Mouse (Mus musculus): ENCODE measurements at regions not wholly inside any gene's neighbourhood (a gene's known extent, or its start where the extent isn't known, plus 50 kb on each side); places are given as distances from the start of the nearest gene placed in this dataset.

DNA sequence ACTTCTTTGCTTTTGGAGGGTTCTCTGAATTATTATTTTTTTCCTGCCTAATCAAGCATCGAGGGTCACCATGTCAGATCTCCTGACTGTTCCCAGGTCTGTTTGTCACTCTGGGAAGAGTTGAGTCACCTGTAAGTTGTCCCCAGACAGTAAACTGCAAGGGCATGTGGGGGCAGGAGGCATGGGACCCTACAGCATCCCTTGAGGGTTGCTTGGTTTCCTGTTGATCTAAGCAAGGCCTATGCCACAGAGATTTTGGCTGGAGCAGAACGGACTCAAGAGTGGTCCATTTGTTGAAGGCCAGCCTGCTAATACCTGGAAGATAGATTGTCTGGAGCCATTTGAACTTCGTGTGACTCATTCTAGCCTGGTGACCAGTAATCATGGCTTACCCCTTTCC is 199.7 kb downstream of the Foxo1 start:
- Histone ChIP-seq H3K27me3 (ENCODE audit: control insufficient read depth, insufficient read depth, low read length) (no peaks in the 10 kb centered on the region), H3K4me3 (ENCODE audit: low read depth, low read length) (no peak overlapping the region), H3K36me3 (replicated peaks; ENCODE audit: control insufficient read depth, insufficient read depth, low read length) (no peaks in the 10 kb centered on the region), H3K4me1 (ENCODE audit: control insufficient read depth, insufficient read depth) (no peaks in the 10 kb centered on the region), H3K9ac (replicated peaks; ENCODE audit: low read depth, low read length) (no peak overlapping the region), H3K27ac (ENCODE audit: low read depth) (no peak overlapping the region), H3K4me2 (ENCODE audit: low read depth, low read length) (no peak overlapping the region), H3K9me3 (replicated peaks; ENCODE audit: control insufficient read depth, low read length) (peaks cover 14% of the 10 kb centered on the region)
- DNase-seq (ENCODE audit: low spot score) (no peak), ATAC-seq (ENCODE audit: insufficient read depth, low read depth) (no peak)
- no peak for TF ChIP-seq EP300 (IDR thresholded peaks at IDR 0.05; ENCODE audit: low read depth)
- TF ChIP-seq CTCF (IDR thresholded peaks at IDR 0.05; ENCODE audit: low read depth) = no peak
- WGBS = 63% methylated on average over 3 of the region's 3 CpGs

DNA sequence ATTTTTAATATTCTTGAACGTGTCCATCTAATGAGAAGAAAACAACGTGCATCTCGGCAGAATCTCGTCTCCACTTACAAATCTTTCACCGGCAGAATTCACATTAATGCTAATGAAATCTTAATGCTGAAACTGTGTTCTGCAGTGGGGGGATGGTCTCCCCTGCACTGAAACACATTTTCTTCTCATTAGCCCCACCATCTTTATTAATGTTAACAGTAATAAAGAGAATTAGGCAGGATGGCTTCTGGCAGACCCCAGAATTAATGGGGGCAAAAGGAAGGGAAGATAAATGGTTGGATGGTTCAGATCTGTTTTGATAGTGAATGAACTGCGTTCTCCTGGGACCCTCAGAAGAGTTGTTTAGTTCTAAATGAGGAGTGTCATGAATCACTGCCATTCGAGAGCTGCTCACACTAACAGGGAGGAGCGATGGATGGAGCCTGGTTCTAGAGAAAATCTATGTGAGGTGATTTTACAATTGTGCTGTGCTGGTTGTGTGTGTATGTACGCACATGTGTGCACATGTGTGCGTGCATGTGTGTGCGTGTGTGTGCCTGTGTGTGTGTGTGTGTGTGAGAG is 198.9 kb downstream of the Foxo1 start:
- no peak overlapping the region for H3K4me3 ChIP-seq (ENCODE audit: low read depth, low read length)
- no peaks in the 10 kb centered on the region for H3K4me1 ChIP-seq (ENCODE audit: control insufficient read depth, insufficient read depth)
- no peak overlapping the region for H3K9ac ChIP-seq (replicated peaks; ENCODE audit: low read depth, low read length)
- peaks cover 14% of the 10 kb centered on the region for H3K9me3 ChIP-seq (replicated peaks; ENCODE audit: control insufficient read depth, low read length)
- H3K27ac ChIP-seq (ENCODE audit: low read depth) = no peak overlapping the region
- TF ChIP-seq EP300 (IDR thresholded peaks at IDR 0.05; ENCODE audit: low read depth) (no peak), CTCF (IDR thresholded peaks at IDR 0.05; ENCODE audit: low read depth) (no peak)
- H3K36me3 ChIP-seq (replicated peaks; ENCODE audit: control insufficient read depth, insufficient read depth, low read length) = no peaks in the 10 kb centered on the region
- no peaks in the 10 kb centered on the region for H3K27me3 ChIP-seq (ENCODE audit: control insufficient read depth, insufficient read depth, low read length)
- WGBS = 77% methylated on average over 11 of the region's 11 CpGs
- no peak for DNase-seq (ENCODE audit: low spot score)
- no peak overlapping the region for H3K4me2 ChIP-seq (ENCODE audit: low read depth, low read length)
- no peak for ATAC-seq (ENCODE audit: insufficient read depth, low read depth)

- Histone ChIP-seq H3K4me1 (ENCODE audit: control insufficient read depth, insufficient read depth) (no peaks in the 10 kb centered on the region), H3K4me2 (ENCODE audit: low read depth, low read length) (no peak overlapping the region), H3K9ac (replicated peaks; ENCODE audit: low read depth, low read length) (no peak overlapping the region), H3K27me3 (ENCODE audit: control insufficient read depth, insufficient read depth, low read length) (no peaks in the 10 kb centered on the region), H3K4me3 (ENCODE audit: low read depth, low read length) (no peak overlapping the region), H3K9me3 (replicated peaks; ENCODE audit: control insufficient read depth, low read length) (peaks cover 11% of the 10 kb centered on the region), H3K36me3 (replicated peaks; ENCODE audit: control insufficient read depth, insufficient read depth, low read length) (no peaks in the 10 kb centered on the region), H3K27ac (ENCODE audit: low read depth) (no peak overlapping the region)
- no peak for DNase-seq (ENCODE audit: low spot score)
- TF ChIP-seq CTCF (IDR thresholded peaks at IDR 0.05; ENCODE audit: low read depth) (no peak), EP300 (IDR thresholded peaks at IDR 0.05; ENCODE audit: low read depth) (no peak)
- WGBS = 72% methylated on average over 3 of the region's 3 CpGs
- ATAC-seq (ENCODE audit: insufficient read depth, low read depth) = no peak
These were observed 198.4 kb downstream of the Foxo1 start for GRCm38 (mm10) chr3:52466571-52466970.

GRCm38 (mm10) chr3:52463911-52464310 is 195.8 kb downstream of the Foxo1 start:
- Histone ChIP-seq H3K9ac (replicated peaks; ENCODE audit: low read depth, low read length) (no peak overlapping the region), H3K4me1 (ENCODE audit: control insufficient read depth, insufficient read depth) (no peaks in the 10 kb centered on the region), H3K4me2 (ENCODE audit: low read depth, low read length) (no peak overlapping the region), H3K27ac (ENCODE audit: low read depth) (no peak overlapping the region), H3K27me3 (ENCODE audit: control insufficient read depth, insufficient read depth, low read length) (no peaks in the 10 kb centered on the region), H3K4me3 (ENCODE audit: low read depth, low read length) (no peak overlapping the region), H3K36me3 (replicated peaks; ENCODE audit: control insufficient read depth, insufficient read depth, low read length) (no peaks in the 10 kb centered on the region), H3K9me3 (replicated peaks; ENCODE audit: control insufficient read depth, low read length) (no peaks in the 10 kb centered on the region)
- WGBS = 80% methylated on average over 7 of the region's 7 CpGs
- no peak for TF ChIP-seq EP300 (IDR thresholded peaks at IDR 0.05; ENCODE audit: low read depth)
- TF ChIP-seq CTCF (IDR thresholded peaks at IDR 0.05; ENCODE audit: low read depth) = no peak
- DNase-seq (ENCODE audit: low spot score) = no peak
- ATAC-seq (ENCODE audit: insufficient read depth, low read depth) = no peak

DNA sequence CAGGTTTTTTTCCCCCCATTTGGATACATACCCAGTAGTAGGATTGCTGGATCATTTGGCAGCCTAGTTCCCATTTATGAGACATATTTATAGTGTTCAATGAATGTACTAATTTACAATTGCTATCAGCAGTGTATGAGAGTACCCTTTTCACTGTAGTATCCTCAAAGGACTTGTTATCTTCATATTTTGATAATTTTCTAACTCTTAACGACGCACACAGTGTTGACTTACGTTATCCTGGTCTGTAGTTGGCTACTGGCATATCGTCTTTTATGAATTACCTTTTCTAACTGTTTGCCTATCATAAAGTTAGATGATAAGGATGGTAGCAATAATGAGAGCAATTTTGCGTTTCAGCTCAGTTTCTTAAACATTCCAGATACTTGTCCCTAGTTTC is 186.8 kb downstream of the Foxo1 start:
- no peaks in the 10 kb centered on the region for H3K9me3 ChIP-seq (replicated peaks; ENCODE audit: control insufficient read depth, low read length)
- 0 out of 2 replicates have a peak, but pooled peaks cover 4% of the 10 kb centered on the region for H3K4me1 ChIP-seq (ENCODE audit: control insufficient read depth, insufficient read depth)
- no peaks in the 10 kb centered on the region for H3K36me3 ChIP-seq (replicated peaks; ENCODE audit: control insufficient read depth, insufficient read depth, low read length)
- H3K4me3 ChIP-seq (ENCODE audit: low read depth, low read length) = no peak overlapping the region
- DNase-seq (ENCODE audit: low spot score) (no peak), ATAC-seq (ENCODE audit: insufficient read depth, low read depth) (no peak)
- TF ChIP-seq EP300 (IDR thresholded peaks at IDR 0.05; ENCODE audit: low read depth) = no peak
- TF ChIP-seq CTCF (IDR thresholded peaks at IDR 0.05; ENCODE audit: low read depth) = no peak
- H3K27me3 ChIP-seq (ENCODE audit: control insufficient read depth, insufficient read depth, low read length) = no peaks in the 10 kb centered on the region
- H3K4me2 ChIP-seq (ENCODE audit: low read depth, low read length) = no peak overlapping the region
- H3K9ac ChIP-seq (replicated peaks; ENCODE audit: low read depth, low read length) = no peak overlapping the region
- WGBS = 60% methylated on average over 5 of the region's 5 CpGs
- H3K27ac ChIP-seq (ENCODE audit: low read depth) = no peak overlapping the region

DNA sequence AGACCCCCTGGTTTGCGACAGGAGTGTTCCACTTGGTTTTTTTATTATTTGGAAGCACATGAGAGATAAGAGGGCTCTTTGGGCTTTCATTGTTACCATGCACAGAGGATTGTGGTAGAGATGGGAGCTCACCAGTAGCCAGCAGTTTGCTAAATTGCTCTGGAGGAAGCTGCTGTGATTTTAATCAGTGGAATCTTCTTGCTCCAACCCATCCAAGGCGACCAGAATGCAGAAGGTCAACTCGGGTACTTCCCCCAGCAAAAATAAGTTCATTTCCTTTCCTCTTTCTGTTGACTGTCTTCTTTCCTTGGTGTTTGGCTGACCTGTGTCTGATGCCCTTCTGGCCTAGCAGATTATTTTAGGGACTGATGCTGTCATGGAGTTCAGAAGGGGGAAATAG is 184.9 kb downstream of the Foxo1 start:
- Histone ChIP-seq H3K27ac (ENCODE audit: low read depth) (no peak overlapping the region), H3K9ac (replicated peaks; ENCODE audit: low read depth, low read length) (no peak overlapping the region), H3K4me3 (ENCODE audit: low read depth, low read length) (no peak overlapping the region), H3K4me1 (ENCODE audit: control insufficient read depth, insufficient read depth) (0 out of 2 replicates have a peak, but pooled peaks cover 4% of the 10 kb centered on the region), H3K36me3 (replicated peaks; ENCODE audit: control insufficient read depth, insufficient read depth, low read length) (no peaks in the 10 kb centered on the region), H3K27me3 (ENCODE audit: control insufficient read depth, insufficient read depth, low read length) (no peaks in the 10 kb centered on the region), H3K4me2 (ENCODE audit: low read depth, low read length) (no peak overlapping the region), H3K9me3 (replicated peaks; ENCODE audit: control insufficient read depth, low read length) (no peaks in the 10 kb centered on the region)
- TF ChIP-seq CTCF (IDR thresholded peaks at IDR 0.05; ENCODE audit: low read depth) = no peak
- no peak for TF ChIP-seq EP300 (IDR thresholded peaks at IDR 0.05; ENCODE audit: low read depth)
- ATAC-seq (ENCODE audit: insufficient read depth, low read depth) (no peak), DNase-seq (ENCODE audit: low spot score) (no peak)
- WGBS = 63% methylated on average over 3 of the region's 3 CpGs
